In the genomic region with DNA sequence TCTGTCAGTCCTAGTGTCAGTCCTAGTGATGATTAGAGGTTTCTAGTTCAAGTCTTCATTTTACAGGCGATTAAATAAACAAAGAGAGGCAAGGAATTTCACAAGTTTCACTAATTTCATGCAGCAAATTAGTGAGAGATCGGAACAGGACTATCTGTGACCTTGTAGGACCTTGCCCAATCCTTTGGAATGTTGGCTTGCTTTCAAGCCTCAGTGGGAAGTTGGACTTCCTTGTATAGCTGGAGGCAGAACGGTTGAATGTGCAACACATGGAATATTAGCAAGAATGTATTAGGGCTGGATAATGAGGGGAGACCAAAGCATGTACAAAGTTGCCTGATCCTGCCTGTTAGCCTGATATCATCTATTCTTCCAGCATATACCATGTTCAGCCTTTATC, we compare ENCODE assay signal across 14 mouse cellular contexts.
A peak's percentile ranks its signal among the peaks of the same experiment; 100 is the strongest.
DNase-seq lines count a peak whose midpoint lies in the region.
"Had no signal": no experiment of that assay in that cellular context is flagged by ENCODE, and none has a peak within 500 bp of the region (broad histone marks: within the 10 kb centered on the region; RNA-seq: fewer than 3 reads in every experiment).

No protein-coding gene starts in this region.

- peak; percentile 36 for DNase-seq in adrenal gland, adult 2 months
- DNase-seq in adrenal gland, postnatal 4 days (ENCODE audit: low spot score in 2 of 2) = no peak
- peak; percentile 12 to 27 for DNase-seq in kidney, adult 8-10 months
- DNase-seq in kidney, postnatal 10 days = no peak
- peak; percentile 34 for DNase-seq in retina, postnatal 1 day
- no peak for DNase-seq in retina, embryonic 14.5 days (ENCODE audit: low spot score)
- DNase-seq in cerebellum, postnatal 25 days = no peak
- no peak for DNase-seq in right cerebral cortex, postnatal 25 days
- DNase-seq: cerebellum, adult 11 months; cerebellum, postnatal 36 days; gastrocnemius, postnatal 25 days; heart, postnatal 36 days; layer of hippocampus, adult 9-11 months; thymus, postnatal 14 days had no signal

Comparison
In these comparisons a context has a peak if more than half of its experiments do, and no peak if none do; other contexts are left out.
1. DNase-seq: peak in adrenal gland, adult 2 months (single experiment), kidney, adult 8-10 months (2 of 2) and retina, postnatal 1 day (single experiment); none in adrenal gland, postnatal 4 days (0 of 2), kidney, postnatal 10 days (single experiment), retina, embryonic 14.5 days (single experiment), cerebellum, postnatal 25 days (0 of 2) and right cerebral cortex, postnatal 25 days (single experiment).